Mouse (Mus musculus) kidney, adult 2 months (tissue): Measurements from ENCODE around the gene Fosb. TPM values are rescaled to one million over a fixed set of nuclear protein-coding genes. Genes with fewer than 3 reads are reported as not detected.

Experiments
- DNase-seq: peaks from one replicate; pipeline ENCODE4 v3.0.0; 2021
- H3K27ac ChIP-seq: fragments of 200-500 bp; 2 replicates; pipeline ENCODE4 v1.5.1; 2012; ENCODE audit warnings: low read depth, low read length, control low read depth, inconsistent platforms; ENCODE audit not compliant: insufficient read depth
- H3K27me3 ChIP-seq: fragments of 200-500 bp; replicated peaks from 2 replicates; pipeline ENCODE4 v1.6.1; 2012; ENCODE audit warnings: mild to moderate bottlenecking, moderate library complexity, low read length, inconsistent platforms; ENCODE audit not compliant: control insufficient read depth, insufficient read depth
- H3K36me3 ChIP-seq: fragments of 200-500 bp; 2 replicates; pipeline ENCODE4 v1.6.1; 2012; ENCODE audit warnings: mild to moderate bottlenecking, moderate library complexity, low read length, inconsistent platforms; ENCODE audit not compliant: control insufficient read depth, insufficient read depth
- H3K4me1 ChIP-seq: fragments of 200-500 bp; 2 replicates; pipeline ENCODE4 v1.6.1; 2011; ENCODE audit warnings: low read length; ENCODE audit not compliant: control insufficient read depth, insufficient read depth
- H3K4me3 ChIP-seq: fragments of 200-500 bp; 2 replicates; pipeline ENCODE4 v1.5.1; 2011; ENCODE audit warnings: mild to moderate bottlenecking, low read depth, low read length, control low read depth; ENCODE audit not compliant: insufficient read depth
- CTCF ChIP-seq: fragments of 200-500 bp; conservative IDR thresholded peaks from 2 replicates; pipeline ENCODE4 v1.5.1; 2011; ENCODE audit warnings: low read depth, mild to moderate bottlenecking, control low read depth, low read length, moderate library complexity, mixed read lengths; ENCODE audit not compliant: insufficient read depth, insufficient read length
- POLR2A ChIP-seq: fragments of 200-500 bp; IDR thresholded peaks from one replicate; pipeline ENCODE4 v1.6.1; 2011; ENCODE audit warnings: low read depth, low read length, control low read depth
- WGBS: fragments of 180-500 bp; shearing (Covaris S2); methylation state at CpG from one replicate; pipeline ENCODE4 v1.1.7; 2018; 5-methylcytosine and 5-hydroxymethylcytosine counted together
- polyA plus RNA-seq: library from polyadenylated mRNA; depleted of rRNA; stranded (reverse); fragments of >200 nt; gene quantifications from 2 replicates; pipeline ENCODE4 v1.2.3, GENCODE M21; 2012; rRNA removed

The Fosb gene
- polyA plus RNA-seq, result 0.17 and 0.19 TPM in 2 replicates

GRCm38 (mm10) chr7:19309884-19310641 lies at the start of gene Fosb:
Gene Fosb (minus strand): TSS chr7:19310051.
- TF ChIP-seq CTCF (peak; percentile 27; the same call in 1 of the 2 replicates), POLR2A (no peak)
- under 1% methylated on average over 49 of the region's 49 CpGs for WGBS
- peaks cover 4% of the 10 kb centered on the region; the same call in 1 of the 2 replicates for H3K4me1 ChIP-seq
- no peaks in the 10 kb centered on the region for H3K27me3 ChIP-seq
- peak; percentile 98 for DNase-seq
- peak within 1 kb of the TSS; percentile 94 for H3K4me3 ChIP-seq
- H3K27ac ChIP-seq, result no peak within 1 kb of the TSS; the same call in 1 of the 2 replicates
- H3K36me3 ChIP-seq, result no peaks in the 10 kb centered on the region

GRCm38 (mm10) chr7:19359299-19359891 lies 49.5 kb upstream of the Fosb start, which contains the start of the genes Cd3eap and Ppp1r13l:
Gene Cd3eap (minus strand): TSS chr7:19359483.
Gene Ppp1r13l (plus strand): TSS chr7:19359749.
- Histone ChIP-seq H3K27ac (peak within 1 kb of the TSS; percentile 90), H3K36me3 (no peaks in the 10 kb centered on the region), H3K4me3 (peak within 1 kb of the TSS; percentile 87), H3K27me3 (no peaks in the 10 kb centered on the region), H3K4me1 (no peaks in the 10 kb centered on the region; the same call in 1 of the 2 replicates)
- under 1% methylated on average over 29 of the region's 31 CpGs for WGBS
- peak; percentile 90 for DNase-seq
- TF ChIP-seq POLR2A (no peak), CTCF (no peak)

GRCm38 (mm10) chr7:19358634-19359033 lies 48.8 kb upstream of the Fosb start:
- peak overlapping the region; percentile 87; the same call in 1 of the 2 replicates for H3K4me3 ChIP-seq
- no peaks in the 10 kb centered on the region for H3K27me3 ChIP-seq
- TF ChIP-seq POLR2A (no peak), CTCF (no peak)
- DNase-seq, result no peak
- no peak overlapping the region for H3K27ac ChIP-seq
- H3K4me1 ChIP-seq, result no peaks in the 10 kb centered on the region; the same call in 1 of the 2 replicates
- H3K36me3 ChIP-seq, result no peaks in the 10 kb centered on the region
- 12% methylated on average over 13 of the region's 13 CpGs for WGBS

- 87% methylated on average over 25 of the region's 25 CpGs for WGBS
- TF ChIP-seq POLR2A (no peak), CTCF (no peak)
- no peaks in the 10 kb centered on the region; the same call in 1 of the 2 replicates for H3K4me1 ChIP-seq
- DNase-seq, result no peak
- no peaks in the 10 kb centered on the region for H3K27me3 ChIP-seq
- H3K36me3 ChIP-seq, result no peaks in the 10 kb centered on the region
- H3K4me3 ChIP-seq, result no peak overlapping the region
- H3K27ac ChIP-seq, result no peak overlapping the region
Measured at GRCm38 (mm10) chr7:19357381-19358375, 47.8 kb upstream of the Fosb start.

GRCm38 (mm10) chr7:19356311-19356710 lies 46.5 kb upstream of the Fosb start:
- Histone ChIP-seq H3K27ac (no peak overlapping the region), H3K4me1 (no peaks in the 10 kb centered on the region; the same call in 1 of the 2 replicates), H3K27me3 (no peaks in the 10 kb centered on the region), H3K4me3 (no peak overlapping the region), H3K36me3 (no peaks in the 10 kb centered on the region)
- TF ChIP-seq CTCF (no peak), POLR2A (no peak)
- WGBS, result 65% methylated on average over 10 of the region's 10 CpGs
- DNase-seq, result no peak

- WGBS, result 84% methylated on average over 5 of the region's 5 CpGs
- TF ChIP-seq POLR2A (no peak), CTCF (no peak)
- no peak for DNase-seq
- Histone ChIP-seq H3K27me3 (no peaks in the 10 kb centered on the region), H3K4me1 (no peaks in the 10 kb centered on the region; the same call in 1 of the 2 replicates), H3K27ac (no peak overlapping the region), H3K4me3 (no peak overlapping the region), H3K36me3 (no peaks in the 10 kb centered on the region)
Measured at GRCm38 (mm10) chr7:19354991-19355390, 45.1 kb upstream of the Fosb start.

GRCm38 (mm10) chr7:19350221-19350620 lies 40.4 kb upstream of the Fosb start:
- TF ChIP-seq POLR2A (no peak), CTCF (no peak)
- H3K4me1 ChIP-seq, result no peaks in the 10 kb centered on the region; the same call in 1 of the 2 replicates
- no peaks in the 10 kb centered on the region for H3K27me3 ChIP-seq
- H3K27ac ChIP-seq, result no peak overlapping the region
- WGBS, result 90% methylated on average over 8 of the region's 8 CpGs
- no peak for DNase-seq
- no peak overlapping the region for H3K4me3 ChIP-seq
- no peaks in the 10 kb centered on the region for H3K36me3 ChIP-seq
